Mouse (Mus musculus): ENCODE measurements around the gene Tmem208.
"Not testable (repeated sequence)": the region's sequence is repeated elsewhere in the genome, so short reads cannot be mapped to it uniquely, and the experiment has no call there.

Gene Tmem208

GRCm38 (mm10) chr8:105326141-105326672 is at the start of gene Tmem208, which contains the start of gene Lrrc29:
Tmem208 (plus strand) TSS chr8:105326354.
Lrrc29 (minus strand) TSS chr8:105326278.
- DNase-seq (ENCODE audit: low read depth, low spot score): peak; percentile 98

DNA sequence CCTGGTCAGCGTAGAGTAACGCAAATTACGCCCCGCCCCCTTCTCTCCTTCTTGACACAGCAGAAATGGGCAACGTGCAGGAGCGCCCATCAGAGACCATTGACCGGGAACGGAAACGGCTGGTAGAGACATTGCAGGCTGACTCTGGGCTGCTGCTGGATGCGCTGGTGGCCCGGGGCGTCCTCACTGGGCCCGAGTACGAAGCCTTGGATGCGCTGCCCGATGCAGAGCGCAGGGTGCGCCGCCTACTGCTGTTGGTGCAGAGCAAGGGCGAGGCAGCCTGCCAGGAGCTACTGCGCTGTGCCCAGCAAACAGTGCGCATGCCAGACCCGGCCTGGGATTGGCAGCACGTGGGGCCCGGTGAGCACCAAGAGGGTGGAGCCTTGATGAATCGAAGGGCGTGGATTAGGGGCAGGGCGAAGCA is 47.2 kb upstream of the Tmem208 start:
- peak; percentile 73 for DNase-seq (ENCODE audit: low read depth, low spot score)

- DNase-seq (ENCODE audit: low read depth, low spot score): no peak
Measured at GRCm38 (mm10) chr8:105280567-105280966, 45.6 kb upstream of the Tmem208 start.

- no peak for DNase-seq (ENCODE audit: low read depth, low spot score)
Measured at GRCm38 (mm10) chr8:105281821-105282220, 44.3 kb upstream of the Tmem208 start.

DNA sequence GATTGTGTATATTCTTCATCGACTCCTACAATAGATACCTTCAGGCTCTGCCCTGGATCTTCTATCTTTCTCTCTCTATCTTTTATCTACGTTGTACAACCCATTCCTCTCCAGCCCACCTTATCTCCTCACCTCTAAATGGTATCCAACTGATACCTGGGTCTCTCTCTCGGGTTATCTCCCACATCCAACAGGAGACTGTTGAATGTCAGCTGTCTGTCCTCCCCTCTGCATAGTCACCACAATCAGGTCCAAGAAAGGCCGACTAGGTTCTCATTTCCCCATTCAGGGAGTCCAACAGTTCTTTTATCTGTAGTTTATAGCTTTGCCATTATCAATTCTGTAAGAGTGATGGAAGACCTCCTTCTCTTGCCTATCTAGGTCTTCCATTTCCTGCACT is 43.9 kb upstream of the Tmem208 start:
- no peak for DNase-seq (ENCODE audit: low read depth, low spot score)

- DNase-seq (ENCODE audit: low read depth, low spot score): peak; percentile 80
Measured at GRCm38 (mm10) chr8:105283074-105283473, 43.1 kb upstream of the Tmem208 start.

GRCm38 (mm10) chr8:105285514-105285913 is 40.6 kb upstream of the Tmem208 start:
- DNase-seq (ENCODE audit: low read depth, low spot score): no peak

GRCm38 (mm10) chr8:105286907-105287306 is 39.2 kb upstream of the Tmem208 start:
- DNase-seq (ENCODE audit: low read depth, low spot score): no peak

GRCm38 (mm10) chr8:105288231-105288630 is 37.9 kb upstream of the Tmem208 start:
- no peak for DNase-seq (ENCODE audit: low read depth, low spot score)

GRCm38 (mm10) chr8:105288958-105289732 is 37.0 kb upstream of the Tmem208 start:
- peak; percentile 97 for DNase-seq (ENCODE audit: low read depth, low spot score)

GRCm38 (mm10) chr8:105289805-105290460 is 36.2 kb upstream of the Tmem208 start, which contains the start of gene 4931428F04Rik:
4931428F04Rik (minus strand) TSS chr8:105289864.
- DNase-seq (ENCODE audit: low read depth, low spot score): peak; percentile 75

DNA sequence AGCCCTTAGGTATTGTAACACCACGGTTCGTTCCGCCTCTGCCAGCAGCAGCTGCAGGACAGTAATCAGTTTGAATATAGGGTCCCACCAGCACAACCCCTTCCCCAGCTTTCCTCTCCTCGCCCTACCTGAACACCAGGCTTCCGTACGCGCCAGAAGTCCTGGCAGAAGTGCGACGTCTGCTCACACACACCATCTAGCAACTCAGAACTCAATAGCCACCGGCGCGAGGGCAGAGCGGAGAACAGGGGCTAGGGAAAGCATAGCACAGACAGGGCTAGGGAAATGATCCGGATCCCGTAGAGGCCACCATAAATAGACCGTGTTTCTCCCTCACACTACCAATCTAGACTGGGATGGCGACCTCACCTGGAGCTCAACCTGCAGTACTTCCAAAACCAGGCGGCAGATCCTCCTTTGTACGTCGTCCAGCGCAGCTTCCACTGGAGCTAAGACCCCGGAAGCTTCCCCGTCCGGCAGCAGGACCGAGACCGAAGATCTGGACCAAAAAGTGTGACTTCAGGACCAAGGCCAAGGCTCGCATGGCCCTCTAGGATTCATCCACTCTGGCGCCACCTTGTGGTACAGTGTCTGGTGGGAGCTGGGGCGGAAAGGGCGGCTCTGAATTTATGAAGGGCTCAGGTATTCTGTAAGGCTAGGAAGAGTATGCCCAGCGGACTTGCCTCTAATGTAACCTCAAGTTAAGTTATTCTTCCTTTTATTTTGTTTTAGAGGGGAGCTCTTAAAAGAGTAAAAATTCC is 35.4 kb upstream of the Tmem208 start:
- DNase-seq (ENCODE audit: low read depth, low spot score): peak; percentile 94

DNA sequence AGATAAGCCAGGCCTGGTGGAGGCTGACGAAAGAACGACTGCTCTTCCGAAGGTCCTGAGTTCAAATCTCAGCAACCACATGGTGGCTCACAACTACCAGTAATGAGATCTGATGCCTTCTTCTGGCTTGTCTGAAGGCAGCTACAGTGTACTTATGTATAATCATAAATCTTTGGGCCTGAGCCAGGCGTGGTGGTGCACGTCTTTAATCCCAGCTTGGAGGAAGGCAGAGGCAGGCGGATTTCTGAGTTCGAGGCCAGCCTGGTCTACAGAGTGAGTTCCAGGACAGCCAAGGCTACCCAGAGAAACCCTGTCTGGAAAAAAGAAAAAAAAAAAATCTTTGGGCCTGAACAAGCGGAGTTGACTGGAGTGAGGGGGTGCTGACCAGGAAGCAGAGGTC is 34.8 kb upstream of the Tmem208 start:
- DNase-seq (ENCODE audit: low read depth, low spot score): not testable (repeated sequence)

DNA sequence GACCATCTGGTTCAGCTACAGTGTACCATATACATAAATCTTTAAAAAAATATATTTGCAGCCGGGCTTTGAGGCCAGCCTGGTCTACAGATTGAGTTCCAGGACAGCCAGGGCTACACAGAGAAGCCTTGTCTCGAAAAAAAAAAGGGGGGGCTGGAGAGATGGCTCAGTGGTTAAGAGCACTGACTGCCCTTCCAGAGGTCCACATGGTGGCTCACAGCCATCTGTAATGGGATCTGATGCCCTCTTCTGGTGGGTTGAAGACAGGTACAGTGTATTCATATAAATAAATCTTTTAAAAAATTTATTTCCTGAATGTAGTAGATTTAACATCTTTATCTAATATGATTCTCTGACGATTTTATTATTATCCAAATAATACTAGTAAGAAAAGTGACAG is 34.4 kb upstream of the Tmem208 start:
- DNase-seq (ENCODE audit: low read depth, low spot score): not testable (repeated sequence)

DNA sequence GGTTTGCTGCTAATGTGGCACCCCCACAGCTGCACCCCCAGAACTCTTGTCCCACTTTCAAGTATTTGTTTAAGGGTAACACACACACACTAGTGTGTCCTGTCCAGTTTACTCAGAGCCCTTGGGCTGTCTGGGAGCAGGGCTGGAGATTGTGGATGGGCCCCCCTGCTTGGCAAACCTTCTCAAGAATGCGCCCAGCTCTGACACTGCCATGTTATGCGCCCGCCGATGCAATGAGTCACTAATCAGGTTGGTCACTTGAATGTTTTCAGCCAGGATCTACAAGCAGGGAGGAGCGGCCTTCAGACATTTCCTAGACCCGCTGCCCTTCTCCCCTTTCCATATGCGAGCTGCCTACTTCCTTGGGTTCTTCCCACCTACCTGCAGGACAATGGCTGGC is 33.7 kb upstream of the Tmem208 start:
- no peak for DNase-seq (ENCODE audit: low read depth, low spot score)

GRCm38 (mm10) chr8:105293405-105293804 is 32.7 kb upstream of the Tmem208 start:
- DNase-seq (ENCODE audit: low read depth, low spot score): no peak

GRCm38 (mm10) chr8:105294776-105295175 is 31.4 kb upstream of the Tmem208 start:
- no peak for DNase-seq (ENCODE audit: low read depth, low spot score)

- no peak for DNase-seq (ENCODE audit: low read depth, low spot score)
Measured at GRCm38 (mm10) chr8:105295256-105295655, 30.9 kb upstream of the Tmem208 start.

- no peak for DNase-seq (ENCODE audit: low read depth, low spot score)
Measured at GRCm38 (mm10) chr8:105295895-105296573, 30.1 kb upstream of the Tmem208 start, which contains the start of gene Exoc3l. Exoc3l (minus strand) TSS chr8:105296101.

DNA sequence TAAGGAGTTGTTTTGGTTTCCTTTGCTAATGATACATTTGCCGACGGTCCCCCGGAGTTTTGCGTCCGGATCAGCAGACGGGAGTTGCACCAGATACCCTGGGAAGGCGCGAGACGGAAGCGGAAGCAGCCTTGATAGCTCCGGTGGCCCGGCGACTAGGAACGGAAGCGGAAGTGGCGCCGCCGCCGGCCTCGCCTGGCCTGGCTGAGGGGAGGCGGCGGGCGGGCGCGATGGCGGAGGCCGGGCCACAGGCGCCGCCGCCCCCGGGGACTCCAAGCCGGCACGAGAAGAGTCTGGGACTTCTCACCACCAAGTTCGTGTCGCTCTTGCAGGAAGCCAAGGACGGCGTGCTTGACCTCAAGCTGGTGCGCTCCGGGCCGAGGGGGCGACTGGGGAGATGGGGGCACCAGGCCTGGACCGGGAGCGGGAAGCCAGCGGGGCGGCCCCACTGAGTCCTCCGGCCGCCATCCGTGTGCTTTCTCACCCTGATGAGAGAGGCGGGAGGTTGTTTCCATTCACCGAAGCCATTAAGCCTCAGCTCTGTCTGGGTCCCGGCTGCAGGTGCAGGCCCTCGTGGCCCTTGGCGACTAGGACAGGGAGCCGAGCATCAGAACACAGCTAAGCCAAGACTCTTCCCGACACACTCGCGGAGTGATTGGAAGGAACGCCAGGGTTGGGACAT is 28.5 kb upstream of the Tmem208 start, which contains the start of gene E2f4:
Gene E2f4, plus strand, starts transcription at position 153 of the 682 bp plus-strand sequence.
- DNase-seq (ENCODE audit: low read depth, low spot score): peak; percentile 92

Measured in CD4-positive, CD25-positive, alpha-beta regulatory T cell, adult 2 months (primary cell).